Mouse (Mus musculus) ES-Bruce4 (cell line): ENCODE data around the gene Klhdc3.

ENCODE experiments used
- CTCF ChIP-seq: IDR thresholded peaks from one replicate; pipeline ENCODE4 v1.8.1; 2011; ENCODE audit warnings: low read depth, low read length
- EP300 ChIP-seq: IDR thresholded peaks from 2 replicates; pipeline ENCODE4 v1.6.1; 2011; ENCODE audit warnings: low read depth, low read length; ENCODE audit not compliant: insufficient read depth

GRCm38 (mm10) chr17:46628791-46629684 lies 51.7 kb downstream of the Klhdc3 start, which contains the start of gene Ptk7:
- TF ChIP-seq EP300 = no peak
- no peak for TF ChIP-seq CTCF
